Mouse (Mus musculus) G1E (cell line): Measurements from ENCODE around the gene Cox6a2. TPM values are rescaled to one million over a fixed set of nuclear protein-coding genes. Genes with fewer than 3 reads are reported as not detected.

ENCODE experiments used
- ATAC-seq: 2 replicates; pipeline ENCODE4 v1.8.0; 2016; ENCODE audit warnings: mild to moderate bottlenecking; ENCODE audit not compliant: insufficient number of reproducible peaks, poor library complexity, low FRiP score, severe bottlenecking; ENCODE audit errors: extremely low read depth
- DNase-seq: peaks from one replicate; pipeline ENCODE4 v3.0.0; 2012; ENCODE audit warnings: low spot score
- H3K27me3 ChIP-seq: 2 replicates; pipeline ENCODE4 v1.6.1; 2012; ENCODE audit warnings: mild to moderate bottlenecking, low read length, inconsistent platforms; ENCODE audit not compliant: insufficient read depth
- H3K36me3 ChIP-seq: replicated peaks from 2 replicates; pipeline ENCODE3; 2012; ENCODE audit warnings: mild to moderate bottlenecking, inconsistent platforms
- H3K4me1 ChIP-seq: 2 replicates; pipeline ENCODE4 v1.6.1; 2012; ENCODE audit warnings: low read depth, low read length, inconsistent platforms, mixed read lengths; ENCODE audit not compliant: insufficient read depth
- H3K4me3 ChIP-seq: 2 replicates; pipeline ENCODE4 v1.5.1; 2012; ENCODE audit warnings: low read depth, mild to moderate bottlenecking, inconsistent platforms, low read length, moderate library complexity, mixed read lengths
- H3K9me3 ChIP-seq: replicated peaks from 2 replicates; pipeline ENCODE4 v1.6.1; 2012; ENCODE audit warnings: inconsistent platforms
- CTCF ChIP-seq: IDR thresholded peaks from 2 replicates; pipeline ENCODE4 v1.5.1; 2012; ENCODE audit warnings: low read depth, low read length, inconsistent platforms, mixed read lengths
- GATA1 ChIP-seq: IDR thresholded peaks from 2 replicates; pipeline ENCODE4 v1.6.1; 2012; ENCODE audit warnings: borderline replicate concordance, low read length, inconsistent platforms, mixed read lengths
- GATA2 ChIP-seq: IDR thresholded peaks from 2 replicates; pipeline ENCODE4 v1.6.1; 2012; ENCODE audit warnings: low read depth, low read length, inconsistent platforms, borderline replicate concordance
- POLR2AphosphoS5 ChIP-seq: IDR thresholded peaks from 2 replicates; pipeline ENCODE4 v1.6.1; 2012; ENCODE audit warnings: low read depth, low read length, inconsistent platforms; ENCODE audit not compliant: insufficient replicate concordance
- TAL1 ChIP-seq: conservative IDR thresholded peaks from 2 replicates; pipeline ENCODE4 v1.6.1; 2012; ENCODE audit warnings: low read depth, low read length, inconsistent platforms, mixed read lengths
- polyA plus RNA-seq: library from polyadenylated mRNA; stranded (reverse); fragments of >175 nt; gene quantifications from 2 replicates; pipeline ENCODE4 v1.2.3, GENCODE M21; 2012
- total RNA-seq, 2 experiments: library from RNA; stranded (forward) in 1 of 2; stranded (reverse) in 1 of 2; fragments of 200-1000 nt in 1 of 2; fragments of >200 nt in 1 of 2; fragmentation: Nextera tagmentation in 1 of 2; gene quantifications; 2 replicates each; pipeline ENCODE4 v1.2.3; 2014 to 2017

Cox6a2 gene
- total and polyA plus RNA-seq, 3 experiments = 0.21 to 0.27 TPM; not detected in 1

DNA sequence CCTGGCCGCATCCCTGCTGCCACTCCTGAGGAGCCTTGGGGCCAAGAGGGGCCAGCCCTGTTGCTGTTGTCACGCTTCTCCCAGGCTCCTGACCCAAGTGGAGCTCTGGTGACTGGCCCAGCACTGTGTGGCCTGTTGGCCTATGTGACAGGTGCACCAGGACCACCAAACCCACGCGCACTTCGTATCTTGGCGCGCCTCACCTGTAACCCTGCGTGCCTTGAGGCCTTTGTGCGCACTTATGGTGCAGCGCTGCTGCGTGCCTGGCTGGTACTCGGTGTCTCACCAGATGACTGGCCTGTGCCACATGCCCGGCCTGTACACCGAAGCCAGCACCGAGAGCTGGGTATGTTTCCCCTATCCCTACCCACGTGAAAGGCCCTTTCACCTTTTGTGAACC lies 36.1 kb upstream of the Cox6a2 start:
- no peak for TF ChIP-seq GATA2
- no peak for TF ChIP-seq POLR2AphosphoS5
- TF ChIP-seq CTCF = no peak
- TF ChIP-seq TAL1 = no peak
- no peak for TF ChIP-seq GATA1
- Histone ChIP-seq H3K9me3 (no peaks in the 10 kb centered on the region), H3K4me3 (no peak overlapping the region), H3K27me3 (peaks cover 3% of the 10 kb centered on the region; the same call in 1 of the 2 replicates), H3K4me1 (peaks cover 43% of the 10 kb centered on the region), H3K36me3 (peaks cover 64% of the 10 kb centered on the region)
- ATAC-seq (no peak), DNase-seq (no peak)

DNA sequence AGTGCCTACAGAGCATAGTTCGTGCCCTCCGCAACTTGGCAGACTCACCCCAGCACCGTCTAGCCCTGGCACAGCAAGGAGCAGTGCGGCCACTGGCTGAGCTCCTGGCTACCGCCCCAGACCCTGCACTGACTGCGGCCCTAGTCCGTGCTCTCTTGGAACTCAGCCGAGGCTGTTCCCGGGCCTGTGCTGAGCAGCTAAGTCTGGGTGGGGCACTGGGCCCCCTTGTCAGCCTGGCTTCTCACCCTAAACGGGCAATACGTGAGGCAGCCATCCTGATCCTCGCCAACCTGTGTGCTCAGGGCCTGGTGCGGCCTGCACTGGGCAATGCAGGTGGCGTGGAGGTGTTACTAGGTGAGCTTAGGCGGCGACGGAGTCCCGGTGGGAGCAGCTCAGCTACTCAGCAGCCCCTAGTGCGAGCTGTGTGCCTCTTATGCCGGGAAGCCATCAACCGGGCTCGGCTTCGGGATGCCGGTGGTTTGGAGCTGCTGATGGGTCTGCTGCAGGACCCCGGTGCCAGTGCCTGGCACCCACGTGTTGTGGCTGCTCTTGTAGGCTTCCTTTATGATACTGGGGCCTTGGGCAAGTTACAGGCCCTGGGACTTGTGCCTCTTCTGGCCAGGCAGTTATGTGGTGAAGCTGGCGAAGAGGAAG lies 34.1 kb upstream of the Cox6a2 start:
- Histone ChIP-seq H3K27me3 (no peaks in the 10 kb centered on the region; the same call in 1 of the 2 replicates), H3K4me1 (peaks cover 44% of the 10 kb centered on the region), H3K9me3 (no peaks in the 10 kb centered on the region), H3K4me3 (no peak overlapping the region; the same call in 1 of the 2 replicates), H3K36me3 (peaks cover 75% of the 10 kb centered on the region)
- DNase-seq (no peak), ATAC-seq (no peak)
- TF ChIP-seq TAL1 (no peak), CTCF (no peak), GATA1 (no peak), GATA2 (no peak), POLR2AphosphoS5 (no peak)

DNA sequence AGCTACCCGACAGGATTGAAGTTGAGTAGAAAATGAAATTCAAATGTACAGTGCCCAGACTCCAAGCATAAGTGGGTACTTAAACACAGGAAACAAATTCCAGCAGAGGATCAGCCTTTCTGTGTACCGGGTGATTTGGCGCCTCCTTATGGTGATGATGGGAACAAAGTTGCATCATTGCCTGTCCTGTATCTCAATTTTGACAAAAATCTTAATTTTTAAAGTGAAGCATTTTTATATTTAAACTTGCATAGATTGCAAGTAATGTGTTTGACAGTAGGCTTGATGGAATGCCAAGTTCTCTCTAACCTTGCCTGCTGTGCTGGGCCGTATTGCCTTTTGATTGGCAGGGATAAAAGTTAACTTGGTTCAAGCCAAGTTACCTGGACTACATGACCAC lies 32.8 kb upstream of the Cox6a2 start:
- H3K4me1 ChIP-seq = peaks cover 44% of the 10 kb centered on the region
- H3K4me3 ChIP-seq = peak overlapping the region; percentile 85
- no peak for TF ChIP-seq POLR2AphosphoS5
- peak; percentile 62 for TF ChIP-seq CTCF
- no peaks in the 10 kb centered on the region for H3K9me3 ChIP-seq
- ATAC-seq (no peak), DNase-seq (no peak)
- H3K36me3 ChIP-seq = peaks cover 66% of the 10 kb centered on the region
- no peaks in the 10 kb centered on the region; the same call in 1 of the 2 replicates for H3K27me3 ChIP-seq

DNA sequence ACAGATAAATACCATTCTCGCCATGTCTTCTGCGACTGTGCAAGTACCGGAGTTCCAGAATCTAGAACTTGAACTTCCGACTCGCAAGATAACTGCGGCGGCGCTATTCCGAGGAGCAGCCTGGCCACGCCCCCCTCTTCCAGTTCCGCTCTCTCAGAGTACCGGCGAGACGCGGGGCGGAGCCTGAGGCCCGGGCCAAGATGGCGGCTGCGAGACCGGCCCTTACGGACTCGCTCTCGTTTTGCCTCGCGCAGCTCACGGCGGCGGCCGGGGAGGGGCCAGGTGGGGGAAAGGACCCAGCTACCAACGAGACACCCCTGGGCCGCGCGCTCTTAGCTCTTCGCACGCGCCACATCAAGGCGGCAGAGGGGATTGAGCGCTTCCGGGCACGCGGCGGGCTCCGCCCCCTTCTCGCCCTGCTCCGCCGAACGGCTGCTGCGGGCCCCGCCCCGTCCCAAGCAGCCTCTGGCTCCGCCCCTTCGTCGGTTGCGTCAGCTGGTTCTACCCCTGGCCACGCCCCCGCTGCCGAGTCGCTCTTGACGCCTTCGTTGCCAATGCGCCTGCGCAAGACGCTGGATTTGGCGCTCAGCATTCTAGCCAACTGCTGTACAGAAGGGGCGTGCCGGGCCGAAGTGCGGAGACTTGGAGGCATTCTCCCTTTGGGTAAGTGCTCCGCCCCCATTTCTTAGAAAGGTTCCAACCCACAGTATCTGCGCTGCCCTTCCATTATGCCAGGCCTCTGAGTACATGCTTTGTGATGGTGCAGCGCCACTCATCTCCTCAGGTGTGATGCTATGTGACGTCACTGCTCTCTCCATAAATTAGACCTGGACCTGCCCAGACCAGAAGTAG lies 32.0 kb upstream of the Cox6a2 start, which contains the start of gene 9130023H24Rik:
9130023H24Rik (minus strand) TSS at position 105 of the 852 bp plus-strand sequence.
- Histone ChIP-seq H3K4me3 (peak within 1 kb of the TSS; percentile 85), H3K4me1 (peaks cover 44% of the 10 kb centered on the region), H3K9me3 (no peaks in the 10 kb centered on the region), H3K27me3 (no peaks in the 10 kb centered on the region; the same call in 1 of the 2 replicates), H3K36me3 (peaks cover 61% of the 10 kb centered on the region)
- ATAC-seq (peak; percentile 73), DNase-seq (peak; percentile 94)
- TF ChIP-seq GATA1 (no peak), POLR2AphosphoS5 (no peak), CTCF (no peak), TAL1 (no peak)

DNA sequence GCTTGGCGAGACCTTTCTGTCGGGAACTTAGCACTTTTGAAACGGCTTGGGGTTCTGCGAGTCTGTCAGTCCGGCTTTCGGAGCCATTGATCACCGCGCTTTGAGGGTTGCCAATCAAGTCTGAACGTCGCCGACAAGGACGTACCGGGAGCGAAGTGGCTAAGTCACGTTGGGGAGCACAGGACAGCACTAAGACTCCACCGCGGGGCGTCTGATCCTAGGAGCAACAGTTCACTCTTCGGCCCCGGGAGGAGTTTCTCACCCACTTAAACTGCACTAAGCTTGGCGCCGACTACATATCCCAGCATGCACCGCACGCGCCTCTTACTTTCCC lies 31.4 kb upstream of the Cox6a2 start:
- Histone ChIP-seq H3K4me3 (peak overlapping the region; percentile 85), H3K27me3 (no peaks in the 10 kb centered on the region; the same call in 1 of the 2 replicates), H3K4me1 (peaks cover 44% of the 10 kb centered on the region), H3K9me3 (no peaks in the 10 kb centered on the region), H3K36me3 (peaks cover 55% of the 10 kb centered on the region)
- TF ChIP-seq POLR2AphosphoS5 = no peak
- TF ChIP-seq GATA2 = no peak
- TF ChIP-seq CTCF = no peak
- no peak for TF ChIP-seq TAL1
- no peak for TF ChIP-seq GATA1
- ATAC-seq (no peak), DNase-seq (no peak)

DNA sequence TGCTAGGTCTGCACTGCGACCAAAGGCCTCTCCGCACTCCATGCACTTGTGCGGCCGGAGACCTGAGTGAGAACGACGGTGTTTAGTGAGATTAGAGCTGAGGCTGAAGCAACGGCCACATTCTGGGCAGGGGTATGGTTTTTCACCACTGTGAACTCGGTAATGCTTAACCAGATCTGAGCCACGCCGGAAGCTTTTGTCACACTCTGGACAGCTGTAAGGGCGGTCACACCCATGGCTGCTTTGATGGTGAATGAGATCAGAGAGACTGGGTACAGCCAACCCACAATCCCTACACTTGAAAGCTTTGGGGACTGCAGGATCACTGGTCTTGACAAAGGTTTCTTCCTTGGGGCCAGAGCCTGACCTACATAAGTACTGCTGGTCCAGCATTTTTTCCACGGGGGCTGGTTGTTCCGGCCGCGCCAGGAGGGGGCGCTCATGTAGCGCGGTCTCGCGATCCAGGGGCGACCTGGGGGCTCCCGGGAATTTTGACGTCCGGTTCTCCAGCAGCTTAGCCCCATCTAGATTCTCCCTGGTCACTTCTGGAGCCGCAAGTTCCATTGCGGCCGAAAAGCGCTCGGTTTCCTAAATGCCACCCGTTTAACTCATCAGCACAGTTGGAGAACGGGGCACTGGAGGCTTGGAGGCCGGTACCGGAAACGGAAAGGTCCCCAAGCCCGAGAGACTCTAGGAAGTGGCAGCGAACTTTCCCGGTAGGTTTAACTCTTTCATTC lies 30.8 kb upstream of the Cox6a2 start, which contains the start of gene Armc5:
Armc5 (plus strand) TSS at position 487 of the 737 bp plus-strand sequence.
- H3K9me3 ChIP-seq = no peaks in the 10 kb centered on the region
- peak; percentile 64 for TF ChIP-seq CTCF
- TF ChIP-seq GATA2 = no peak
- no peak for TF ChIP-seq GATA1
- H3K4me1 ChIP-seq = peaks cover 42% of the 10 kb centered on the region
- DNase-seq (peak; percentile 83), ATAC-seq (no peak)
- no peaks in the 10 kb centered on the region for H3K27me3 ChIP-seq
- H3K36me3 ChIP-seq = peaks cover 50% of the 10 kb centered on the region
- peak within 1 kb of the TSS; percentile 85 for H3K4me3 ChIP-seq
